Mouse (Mus musculus) spleen, adult 2 months (tissue): ENCODE data around the gene Ints11. TPM values are rescaled to one million over a fixed set of nuclear protein-coding genes. Genes with fewer than 3 reads are reported as not detected.

Experiments
- DNase-seq, 2 experiments: peaks; one replicate each; pipeline versions ENCODE4 v3.0.0 to v3.0.0-alpha.2; 2012 to 2021; ENCODE audit warnings: low spot score in 2 of 2, low read depth in 1 of 2
- H3K27ac ChIP-seq: fragments of 200-500 bp; 2 replicates; pipeline ENCODE4 v1.5.1; 2012; ENCODE audit warnings: low read length, inconsistent platforms; ENCODE audit not compliant: insufficient read depth
- H3K27me3 ChIP-seq: fragments of 200-500 bp; 2 replicates; pipeline ENCODE4 v1.6.1; 2012; ENCODE audit warnings: mild to moderate bottlenecking, moderate library complexity, low read length, inconsistent platforms; ENCODE audit not compliant: control insufficient read depth, insufficient read depth
- H3K36me3 ChIP-seq: fragments of 200-500 bp; 2 replicates; pipeline ENCODE4 v1.6.1; 2012; ENCODE audit warnings: mild to moderate bottlenecking, low read length, inconsistent platforms; ENCODE audit not compliant: control insufficient read depth, insufficient read depth
- H3K4me1 ChIP-seq: fragments of 200-500 bp; 2 replicates; pipeline ENCODE4 v1.6.1; 2011; ENCODE audit warnings: inconsistent platforms; ENCODE audit not compliant: control insufficient read depth, insufficient read depth, insufficient read length
- H3K4me3 ChIP-seq: fragments of 200-500 bp; 2 replicates; pipeline ENCODE4 v1.5.1; 2011; ENCODE audit warnings: mild to moderate bottlenecking, inconsistent platforms; ENCODE audit not compliant: insufficient read depth, insufficient read length; ENCODE audit errors: extremely low read depth
- CTCF ChIP-seq: fragments of 200-500 bp; IDR thresholded peaks from 2 replicates; pipeline ENCODE4 v1.5.1; 2011; ENCODE audit warnings: mild to moderate bottlenecking, inconsistent platforms; ENCODE audit not compliant: insufficient read depth, insufficient read length, insufficient replicate concordance; ENCODE audit errors: extremely low read depth
- POLR2A ChIP-seq: fragments of 200-500 bp; IDR thresholded peaks from 2 replicates; pipeline ENCODE4 v1.6.1; 2011; ENCODE audit warnings: low read depth, low read length, inconsistent platforms
- WGBS: fragments of 180-500 bp; shearing (Covaris S2); methylation state at CpG from one replicate; pipeline ENCODE4 v1.1.7; 2018; 5-methylcytosine and 5-hydroxymethylcytosine counted together
- polyA plus RNA-seq: library from polyadenylated mRNA; depleted of rRNA; stranded (reverse); fragments of >200 nt; gene quantifications from 2 replicates; pipeline ENCODE4 v1.2.3, GENCODE M21; 2012

The Ints11 gene
- polyA plus RNA-seq, 1 experiment, result 31.8 TPM

GRCm38 (mm10) chr4:155891551-155892001 lies 22.2 kb downstream of the Ints11 start, which contains the start of the genes Pusl1 and Acap3:
Pusl1 (minus strand) TSS chr4:155891781.
Acap3 (plus strand) TSS chr4:155891822.
- Histone ChIP-seq H3K4me1 (peaks cover 23% of the 10 kb centered on the region), H3K36me3 (peaks cover 13% of the 10 kb centered on the region), H3K27me3 (no peaks in the 10 kb centered on the region), H3K27ac (peak within 1 kb of the TSS; percentile 99), H3K4me3 (peak within 1 kb of the TSS; percentile 91)
- DNase-seq, result peak; percentile 90 to 95
- no peak for TF ChIP-seq POLR2A
- no peak for TF ChIP-seq CTCF
- WGBS, result under 1% methylated on average over 52 of the region's 52 CpGs

GRCm38 (mm10) chr4:155892017-155892416 lies 22.7 kb downstream of the Ints11 start:
- H3K27me3 ChIP-seq, result no peaks in the 10 kb centered on the region
- DNase-seq, result peak; percentile 66 to 78
- TF ChIP-seq POLR2A (0 out of 2 replicates have a peak, but pooled peaks have one; percentile 8), CTCF (no peak)
- peak overlapping the region; percentile 99 for H3K27ac ChIP-seq
- peak overlapping the region; percentile 91 for H3K4me3 ChIP-seq
- peaks cover 23% of the 10 kb centered on the region for H3K4me1 ChIP-seq
- WGBS, result 1% methylated on average over 40 of the region's 56 CpGs
- peaks cover 13% of the 10 kb centered on the region for H3K36me3 ChIP-seq

DNA sequence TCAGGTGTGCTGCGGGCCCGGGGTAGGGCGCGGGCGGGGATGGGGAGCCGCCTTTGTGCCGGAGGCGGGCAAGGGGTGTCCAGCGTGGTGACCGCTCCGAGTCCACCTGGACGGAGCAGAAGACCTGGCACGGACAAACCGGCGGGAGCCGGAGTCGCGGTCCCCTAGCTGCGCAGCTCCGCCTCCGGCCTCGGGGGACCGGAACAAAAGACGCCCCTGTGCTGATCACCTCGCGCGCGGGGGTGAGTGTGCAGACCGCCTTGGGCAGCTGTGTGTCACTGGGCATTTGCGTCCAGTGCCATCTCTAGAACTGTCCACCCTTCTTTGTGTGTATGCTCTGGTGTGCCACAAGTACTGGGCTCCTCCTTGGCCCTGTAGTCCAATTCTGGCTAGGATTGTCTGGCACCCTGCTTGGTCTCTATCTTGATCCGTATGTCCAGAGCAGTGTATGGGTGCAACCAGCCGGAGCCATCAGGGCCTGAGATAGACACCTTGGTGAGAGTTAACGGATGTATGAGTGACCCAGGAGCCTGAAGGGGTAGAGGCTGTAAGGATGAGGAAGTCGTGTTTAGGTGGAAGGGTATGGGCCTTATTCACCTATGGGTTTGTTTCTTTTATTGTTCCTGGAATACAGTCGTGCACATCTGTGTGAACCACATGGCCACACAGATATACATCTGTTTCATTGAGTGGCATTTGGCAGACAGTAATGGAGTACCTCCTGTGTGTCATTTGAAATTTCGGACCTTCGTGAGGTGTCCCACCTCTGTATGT lies 23.3 kb downstream of the Ints11 start:
- WGBS, result 6% methylated on average over 37 of the region's 37 CpGs
- H3K27ac ChIP-seq, result peak overlapping the region; percentile 77

DNA sequence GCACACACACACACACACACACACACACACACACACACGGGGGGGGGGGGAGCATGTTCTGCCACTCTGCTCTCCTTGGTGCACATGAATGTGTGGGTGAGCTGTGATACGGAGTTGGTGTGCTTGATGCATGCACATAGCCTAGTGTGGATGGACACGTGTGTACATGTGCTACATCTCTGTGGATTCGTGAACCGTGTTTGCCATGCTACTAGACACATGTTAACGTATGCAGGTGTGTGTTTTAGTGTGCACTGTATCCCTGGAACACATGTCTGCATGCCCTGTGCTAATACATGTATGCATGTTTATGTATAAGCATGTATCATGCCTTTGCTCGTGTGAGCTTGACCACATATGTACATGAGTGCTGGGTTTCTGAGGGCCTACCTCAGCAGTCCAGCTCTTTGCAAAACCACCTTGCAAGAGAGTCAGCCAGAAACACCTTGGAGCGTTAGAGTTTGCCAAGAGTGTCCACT lies 23.9 kb downstream of the Ints11 start:
- H3K4me3 ChIP-seq, result no peak overlapping the region
- H3K4me1 ChIP-seq, result peaks cover 23% of the 10 kb centered on the region
- H3K27ac ChIP-seq, result no peak overlapping the region
- H3K36me3 ChIP-seq, result peaks cover 4% of the 10 kb centered on the region; the same call in 1 of the 2 replicates
- no peak for DNase-seq
- no peak for TF ChIP-seq POLR2A
- no peak for TF ChIP-seq CTCF
- no peaks in the 10 kb centered on the region for H3K27me3 ChIP-seq
- 71% methylated on average over 8 of the region's 8 CpGs for WGBS

More for the DNA sequence above, 23.3 kb downstream of the Ints11 start:
- no peak for TF ChIP-seq POLR2A
- TF ChIP-seq CTCF, result no peak
- Histone ChIP-seq H3K27me3 (no peaks in the 10 kb centered on the region), H3K4me1 (peaks cover 23% of the 10 kb centered on the region), H3K4me3 (peak overlapping the region; percentile 91), H3K36me3 (peaks cover 10% of the 10 kb centered on the region)
- DNase-seq, result peak in 1 of 2 experiments; percentile 38

DNA sequence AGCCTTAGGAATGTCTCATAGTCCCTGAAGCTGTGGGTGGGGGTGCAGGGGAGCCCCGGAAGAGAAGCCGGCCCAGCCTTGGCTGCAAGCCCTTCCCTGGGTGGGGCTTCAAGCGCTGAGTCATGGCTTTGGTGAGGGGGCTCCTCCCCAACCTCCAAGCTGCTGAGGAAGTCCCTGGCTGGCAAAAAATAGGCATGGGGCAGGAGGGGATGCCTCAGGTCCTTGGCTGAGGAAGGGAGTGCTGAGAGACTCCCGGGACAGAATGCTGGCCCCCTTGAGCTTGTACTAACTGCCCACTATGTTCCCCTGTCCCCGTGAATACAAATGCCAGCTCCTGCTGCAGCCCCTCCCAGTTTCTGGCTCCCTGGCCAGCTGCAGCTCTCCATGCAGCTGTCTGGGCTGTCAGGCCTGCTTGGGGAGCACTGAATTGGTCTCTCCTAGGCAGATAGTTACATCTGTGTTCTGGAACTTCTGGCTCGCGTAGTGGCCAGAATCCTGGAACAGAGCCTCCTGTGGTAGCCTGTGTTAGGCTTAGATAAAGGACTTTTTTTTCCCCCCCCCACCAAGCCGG lies 25.1 kb downstream of the Ints11 start:
- peak in 1 of 2 experiments; percentile 34 for DNase-seq
- TF ChIP-seq CTCF (no peak), POLR2A (no peak)
- H3K27ac ChIP-seq, result peak overlapping the region; percentile 6; the same call in 1 of the 2 replicates
- WGBS, result 33% methylated on average over 8 of the region's 8 CpGs
- H3K4me1 ChIP-seq, result peaks cover 23% of the 10 kb centered on the region
- no peaks in the 10 kb centered on the region for H3K27me3 ChIP-seq
- no peak overlapping the region for H3K4me3 ChIP-seq
- peaks cover 5% of the 10 kb centered on the region for H3K36me3 ChIP-seq

DNA sequence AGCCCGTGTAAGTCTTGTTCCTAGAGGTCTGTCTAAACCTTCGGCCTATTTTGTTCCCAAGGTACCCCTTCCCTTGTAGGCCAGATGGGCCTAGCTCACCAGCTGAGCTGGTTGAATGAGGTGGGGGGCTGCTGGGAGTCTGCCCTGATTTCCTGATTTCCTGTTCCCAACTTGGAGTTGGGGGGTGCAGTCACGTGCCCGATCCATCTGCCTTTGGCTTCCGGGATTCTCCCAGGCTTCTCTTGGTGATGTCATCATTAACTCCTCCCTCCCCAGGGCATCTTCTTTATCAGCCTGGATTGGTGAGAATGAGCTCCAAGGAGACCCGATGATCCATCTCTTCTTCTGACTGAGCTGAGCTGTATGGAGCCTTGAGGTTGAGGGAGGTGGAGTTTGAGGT lies 25.9 kb downstream of the Ints11 start:
- Histone ChIP-seq H3K36me3 (peaks cover 11% of the 10 kb centered on the region), H3K4me1 (peaks cover 23% of the 10 kb centered on the region), H3K27me3 (no peaks in the 10 kb centered on the region), H3K27ac (peak overlapping the region; percentile 18; the same call in 1 of the 2 replicates), H3K4me3 (no peak overlapping the region)
- no peak for TF ChIP-seq POLR2A
- no peak for TF ChIP-seq CTCF
- DNase-seq, result no peak
- 86% methylated on average over 6 of the region's 6 CpGs for WGBS
